Mouse (Mus musculus): ENCODE results near the gene Jtb.

The Jtb gene

DNA sequence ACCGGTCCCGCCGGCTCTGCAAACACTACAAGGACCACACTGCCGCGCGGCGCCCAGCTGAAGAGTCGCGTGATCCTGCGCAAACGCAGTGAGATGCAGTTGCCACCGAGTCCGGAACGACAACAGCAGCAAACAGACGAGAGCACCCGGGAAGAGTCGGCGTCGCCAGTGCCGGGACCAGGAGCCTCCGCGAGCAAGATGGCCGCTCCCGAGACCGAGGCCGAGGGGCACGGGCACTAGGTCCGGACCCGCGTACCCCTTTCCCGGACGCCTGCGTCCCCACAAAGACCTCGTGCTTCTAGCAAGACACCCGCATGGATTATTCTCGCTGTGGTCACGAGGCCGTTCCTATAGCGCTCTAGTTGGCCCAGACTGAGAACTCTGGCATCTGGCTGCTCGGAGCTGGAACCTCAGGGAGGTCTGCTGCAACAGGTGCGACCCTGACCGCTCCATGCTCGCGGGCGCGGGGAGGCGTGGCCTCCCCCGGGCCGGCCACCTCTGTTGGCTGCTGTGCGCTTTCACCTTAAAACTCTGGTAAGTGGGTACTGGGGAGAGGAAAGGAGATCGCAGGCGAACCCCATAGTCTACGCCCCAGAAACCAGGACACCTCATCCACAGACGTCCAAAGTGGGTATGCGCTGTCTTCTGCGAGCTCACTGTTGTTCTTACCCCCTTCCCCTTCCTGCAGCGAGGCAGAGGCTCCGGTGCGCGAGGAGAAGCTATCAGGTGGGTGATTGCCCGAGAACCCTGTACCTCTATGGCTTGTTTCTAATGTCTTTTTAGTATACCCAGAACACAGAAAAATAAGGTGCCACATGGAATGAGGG lies at the start of gene Jtb:
Jtb (plus strand) TSS at position 91 of the 827 bp plus-strand sequence.
- peak; percentile 97 for DNase-seq

DNA sequence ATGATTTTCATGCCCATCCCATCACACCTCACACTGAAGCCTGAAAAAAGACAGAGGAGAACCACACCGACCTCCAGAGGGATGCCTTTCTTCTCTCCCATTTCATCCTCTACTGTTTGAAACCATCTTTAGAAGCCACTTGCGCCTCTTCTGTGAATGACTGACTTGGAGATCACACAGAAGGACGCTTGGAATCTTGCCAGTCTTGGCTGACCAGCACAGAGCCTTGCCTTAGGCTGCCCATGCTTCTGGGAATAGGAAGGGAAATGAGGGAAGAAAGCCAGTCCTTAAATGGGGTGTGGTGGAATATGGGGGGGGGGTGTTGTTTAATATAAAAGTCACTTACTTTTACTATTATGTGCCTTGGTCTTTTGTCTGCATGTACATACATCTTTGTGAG lies 47.8 kb upstream of the Jtb start:
- no peak for DNase-seq

- DNase-seq: no peak
Observed at GRCm38 (mm10) chr3:90190859-90191510, 40.4 kb upstream of the Jtb start.

DNA sequence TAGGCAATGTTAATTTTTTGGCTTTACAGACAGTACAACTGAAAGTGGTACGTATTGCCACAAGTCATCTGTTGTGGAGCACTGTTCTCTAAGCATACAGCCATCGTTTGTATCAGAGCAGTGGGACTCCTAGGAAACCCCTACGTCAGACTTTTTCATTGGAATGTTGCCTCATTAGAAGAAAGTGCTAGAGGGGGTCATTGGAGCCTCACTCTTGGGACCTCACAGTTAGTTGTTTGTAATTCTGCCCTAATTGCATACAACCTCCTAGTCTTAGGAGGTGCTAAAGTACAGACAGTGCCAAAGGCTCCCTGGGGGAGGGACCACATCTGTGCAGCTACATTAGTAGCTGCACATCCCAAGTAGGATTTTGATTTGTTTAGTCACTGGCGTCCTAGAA lies 36.6 kb upstream of the Jtb start:
- DNase-seq: no peak

DNA sequence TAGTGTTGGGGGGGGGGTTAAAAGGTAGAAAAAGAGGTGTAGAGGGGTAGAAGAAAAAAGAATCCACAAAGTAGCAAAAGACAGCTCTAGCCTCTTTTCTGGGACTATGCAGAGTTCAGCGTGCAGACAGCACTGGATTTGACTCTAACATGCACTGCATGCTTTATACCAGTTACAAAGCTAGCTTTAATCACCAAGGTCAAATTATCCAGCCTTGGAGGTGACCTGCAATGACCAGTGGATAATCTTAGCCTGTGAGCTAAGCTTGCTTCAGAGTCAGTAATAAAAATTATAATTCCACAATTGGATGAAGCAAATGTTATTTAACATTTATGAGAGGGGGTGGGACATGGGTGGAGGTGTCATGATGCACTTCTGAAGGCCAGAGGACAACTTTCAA lies 35.8 kb upstream of the Jtb start:
- no peak for DNase-seq

GRCm38 (mm10) chr3:90197548-90197947 lies 33.8 kb upstream of the Jtb start:
- no peak for DNase-seq

DNA sequence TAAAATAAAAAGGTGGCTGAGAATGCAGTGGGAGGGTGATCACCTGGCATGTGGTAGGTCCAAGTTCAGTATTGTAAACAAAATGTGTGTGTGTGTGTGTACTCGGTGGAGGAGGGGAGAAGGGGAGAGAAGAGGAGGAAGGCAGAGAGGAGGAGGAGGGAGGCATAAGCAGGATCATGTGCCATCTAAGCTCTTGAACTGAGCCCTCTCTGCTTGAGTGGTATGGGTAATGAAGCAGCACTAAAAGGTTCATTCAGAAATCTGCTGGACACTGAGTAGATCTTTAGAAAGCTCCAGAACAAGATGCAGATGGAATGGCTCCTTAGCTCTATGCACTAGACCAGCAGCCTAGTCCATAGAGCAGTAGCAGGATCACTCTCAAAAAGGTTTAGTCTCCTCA lies 28.5 kb upstream of the Jtb start:
- DNase-seq: no peak

- no peak for DNase-seq
Observed at GRCm38 (mm10) chr3:90203619-90204018, 27.8 kb upstream of the Jtb start.

DNA sequence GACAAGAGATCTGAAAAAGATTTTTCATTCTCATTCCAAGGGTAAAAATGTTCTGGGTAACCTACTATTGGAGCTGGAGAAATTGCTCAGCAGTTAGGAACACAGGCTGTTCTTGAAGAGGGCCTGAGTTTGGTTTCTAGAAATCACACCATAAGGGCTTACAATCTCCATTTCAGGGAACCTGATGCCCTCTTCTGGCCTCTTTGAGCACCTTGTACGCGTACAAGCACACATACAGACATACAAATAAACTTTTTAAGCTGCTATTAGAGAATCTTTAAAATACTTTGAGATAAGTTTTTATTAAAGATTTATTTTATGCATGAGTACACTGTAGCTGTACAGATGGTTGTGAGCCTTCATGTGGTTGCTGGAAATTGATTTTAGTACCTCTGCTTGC lies 26.8 kb upstream of the Jtb start:
- DNase-seq: no peak

DNA sequence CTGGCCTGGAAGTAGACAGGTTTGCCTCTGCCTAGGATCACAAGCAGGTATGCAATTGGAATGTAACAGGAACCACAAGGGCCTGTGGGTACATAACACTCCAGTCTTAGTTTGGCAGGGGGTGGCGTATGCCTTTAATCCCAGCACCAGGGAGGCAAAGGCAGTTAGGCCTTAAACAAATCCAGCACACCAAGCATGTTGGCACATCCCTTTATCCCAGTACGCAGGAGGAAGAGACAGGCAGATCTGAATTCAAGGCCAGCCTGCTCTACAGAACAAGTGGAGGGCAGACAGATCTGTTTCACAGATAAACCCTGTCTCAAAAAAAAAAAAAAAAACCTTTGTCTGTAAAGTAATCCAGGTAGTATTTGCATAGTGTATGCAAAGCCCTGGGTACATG lies 22.7 kb upstream of the Jtb start:
- no peak for DNase-seq

DNA sequence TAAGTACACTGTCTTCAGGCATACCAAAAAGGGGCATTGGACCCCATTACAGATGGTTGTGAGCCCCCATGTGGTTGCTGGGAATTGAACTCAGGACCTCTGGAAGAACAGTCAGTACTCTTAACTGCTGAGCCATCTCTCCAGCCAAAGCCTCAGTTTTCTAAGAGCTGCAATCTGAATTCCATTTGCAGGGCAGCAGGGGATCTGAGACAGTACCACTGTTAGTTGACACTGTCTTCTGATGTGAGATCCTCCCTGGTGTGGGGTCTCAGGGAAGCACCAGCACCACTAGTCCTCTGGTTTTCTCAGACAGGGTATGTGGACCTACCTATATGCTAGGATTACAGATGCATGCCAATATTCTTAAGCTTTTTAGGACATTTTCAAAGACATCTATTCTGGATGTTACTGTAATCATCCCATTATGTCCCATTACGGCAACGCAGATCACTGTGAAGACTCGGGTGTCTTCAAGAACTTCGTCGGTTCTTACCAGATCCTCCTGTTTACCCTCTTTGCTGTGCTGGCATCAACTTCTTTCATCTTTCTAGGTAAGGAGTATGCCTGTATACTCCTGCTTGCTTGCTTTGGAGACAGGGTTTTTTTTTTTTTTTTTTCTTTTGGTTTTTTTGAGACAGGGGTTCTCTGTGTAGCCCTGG lies 21.4 kb upstream of the Jtb start:
- no peak for DNase-seq

DNA sequence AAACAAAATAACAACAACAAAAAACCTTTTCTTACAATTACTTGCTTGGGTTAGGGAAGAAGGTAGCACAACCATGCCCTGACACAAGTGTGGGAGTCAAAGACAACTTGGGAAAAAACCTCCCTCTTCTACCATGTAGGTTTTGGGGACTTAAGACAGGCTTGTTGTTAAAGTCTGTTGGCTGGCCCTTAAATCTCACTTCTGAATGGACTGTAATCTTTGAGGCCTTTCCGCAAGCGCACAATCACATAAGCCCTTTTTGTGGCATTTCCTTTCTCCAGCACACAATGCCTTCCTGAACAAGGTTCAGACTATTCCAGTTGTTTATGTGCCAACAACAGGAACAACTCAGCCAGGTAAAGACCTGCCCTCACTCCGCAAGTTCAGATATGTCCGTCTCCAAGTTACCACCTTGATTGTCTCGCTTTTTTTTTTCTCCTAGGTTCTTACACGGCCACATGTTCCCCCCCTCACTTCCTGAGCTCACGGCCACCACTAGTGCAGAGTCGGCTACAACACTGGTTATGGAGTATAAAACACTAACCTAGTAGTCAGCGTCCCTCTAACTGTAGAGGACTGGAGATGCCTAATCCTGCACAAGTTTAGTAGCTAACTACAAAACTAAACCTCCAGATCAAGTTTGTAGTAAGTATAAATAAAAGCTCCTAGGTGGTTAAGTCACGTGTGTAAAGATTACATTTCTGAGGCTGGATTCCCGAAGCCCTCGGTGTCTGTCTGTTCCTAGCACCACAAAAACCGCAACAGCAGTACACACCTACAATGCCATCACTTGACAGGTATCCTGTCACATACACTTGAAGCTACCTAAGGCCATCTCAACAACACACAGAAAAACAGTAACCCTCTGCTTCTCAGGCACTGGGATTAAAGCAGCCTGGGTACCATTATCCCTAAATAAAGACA lies 19.7 kb upstream of the Jtb start:
- DNase-seq: no peak

DNA sequence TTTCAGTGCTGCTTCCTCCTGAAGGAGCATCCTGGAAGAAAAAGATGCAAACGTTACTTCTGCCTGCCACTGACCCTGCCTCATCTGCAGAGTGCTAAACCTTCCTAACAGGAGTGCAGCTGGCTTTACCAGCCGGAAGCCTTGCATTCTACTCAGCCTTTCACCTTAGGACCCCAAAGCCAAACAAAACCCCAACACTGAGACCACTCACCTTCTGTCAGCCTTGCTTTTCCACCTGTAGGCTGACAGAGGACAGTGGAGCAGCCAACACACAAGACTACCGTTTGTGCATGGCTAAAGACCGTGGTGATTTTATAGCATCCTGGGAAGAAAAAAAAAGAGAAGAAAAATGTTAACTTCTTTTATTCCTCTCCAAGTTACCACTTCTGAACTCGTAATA lies 18.7 kb upstream of the Jtb start:
- no peak for DNase-seq

- DNase-seq: peak; percentile 93
Observed at GRCm38 (mm10) chr3:90213377-90213866, 18.0 kb upstream of the Jtb start, which contains the start of the genes Rps27 and Rab13. Rps27 (minus strand) TSS chr3:90213651. Rab13 (plus strand) TSS chr3:90213695.

DNA sequence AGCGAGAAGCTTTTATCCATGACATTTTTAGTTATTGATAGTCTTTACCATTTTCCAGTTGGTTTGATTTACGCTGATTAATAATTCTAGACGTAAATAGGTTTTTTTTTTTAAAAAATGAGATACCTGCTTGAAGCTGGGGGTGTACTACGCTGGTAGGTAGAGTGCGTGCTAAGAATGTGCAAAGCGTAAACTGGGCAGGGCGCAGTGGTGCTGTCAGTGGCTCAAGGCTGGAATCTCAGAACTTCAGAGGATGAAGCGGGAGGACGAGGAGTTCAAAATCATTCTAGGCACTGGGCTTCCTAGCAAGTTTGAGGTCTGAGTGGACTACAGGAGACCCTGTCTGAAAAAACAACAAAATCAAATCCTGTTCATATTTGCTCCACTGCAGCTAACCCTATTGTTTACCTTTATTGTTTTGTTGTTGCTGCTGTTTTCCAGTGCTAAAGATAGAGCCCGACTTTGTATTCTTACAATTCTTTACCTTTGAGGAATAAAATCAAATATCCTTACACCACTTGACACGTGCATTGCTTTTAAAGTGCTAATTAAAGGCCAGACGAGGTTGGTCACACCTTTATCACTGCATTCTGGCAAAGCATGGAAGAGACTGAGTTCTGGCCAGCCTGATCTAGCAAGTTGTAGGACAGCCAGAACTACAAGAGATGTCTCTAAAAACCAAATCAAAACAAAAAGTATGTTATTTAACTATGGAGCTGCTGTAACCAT lies 17.3 kb upstream of the Jtb start:
- peak; percentile 13 for DNase-seq

- no peak for DNase-seq
Observed at GRCm38 (mm10) chr3:90215825-90216380, 15.5 kb upstream of the Jtb start.

DNA sequence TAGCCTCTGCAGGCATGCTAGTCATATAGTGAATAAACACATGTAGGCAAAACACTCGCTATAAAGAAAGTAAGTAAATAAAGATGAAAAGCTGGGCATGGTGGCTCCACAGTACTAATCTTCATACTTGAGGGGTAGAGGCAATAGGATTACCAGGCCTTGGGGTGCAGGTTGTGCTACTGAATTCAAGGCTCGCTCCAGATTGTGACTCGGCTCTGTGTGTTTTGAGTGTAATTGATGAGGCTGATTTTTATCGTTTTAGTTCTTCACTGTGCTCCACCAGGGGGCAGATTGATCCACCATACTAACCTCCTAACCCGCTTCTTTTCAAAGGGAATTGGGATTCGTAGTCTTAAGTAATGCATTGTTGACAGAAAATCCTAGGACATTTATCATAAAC lies 11.3 kb upstream of the Jtb start:
- peak; percentile 26 for DNase-seq

DNA sequence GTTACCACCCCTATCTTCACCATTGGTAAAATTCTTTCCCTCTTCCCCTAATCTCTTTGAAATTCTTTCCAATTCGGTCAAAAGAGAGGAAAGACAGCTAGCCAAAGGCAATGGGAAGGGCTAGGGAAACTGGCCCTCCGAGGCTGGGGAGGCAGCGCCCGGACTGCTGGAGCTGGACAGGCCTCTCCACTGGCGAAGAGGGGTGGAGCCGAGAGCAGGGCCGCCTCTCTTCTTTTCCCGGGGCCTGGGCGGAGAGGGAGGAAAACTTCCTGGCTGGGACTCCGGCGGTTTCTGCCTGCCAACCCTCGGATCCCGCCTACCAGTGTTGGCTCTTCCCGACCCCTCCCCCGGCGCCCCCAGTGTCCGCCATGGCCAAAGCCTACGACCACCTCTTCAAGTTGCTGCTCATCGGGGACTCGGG lies 10.9 kb upstream of the Jtb start:
- peak; percentile 35 for DNase-seq

- DNase-seq: no peak
Observed at GRCm38 (mm10) chr3:90221123-90221522, 10.3 kb upstream of the Jtb start.

- no peak for DNase-seq
Observed at GRCm38 (mm10) chr3:90222455-90222854, 8.9 kb upstream of the Jtb start.

DNA sequence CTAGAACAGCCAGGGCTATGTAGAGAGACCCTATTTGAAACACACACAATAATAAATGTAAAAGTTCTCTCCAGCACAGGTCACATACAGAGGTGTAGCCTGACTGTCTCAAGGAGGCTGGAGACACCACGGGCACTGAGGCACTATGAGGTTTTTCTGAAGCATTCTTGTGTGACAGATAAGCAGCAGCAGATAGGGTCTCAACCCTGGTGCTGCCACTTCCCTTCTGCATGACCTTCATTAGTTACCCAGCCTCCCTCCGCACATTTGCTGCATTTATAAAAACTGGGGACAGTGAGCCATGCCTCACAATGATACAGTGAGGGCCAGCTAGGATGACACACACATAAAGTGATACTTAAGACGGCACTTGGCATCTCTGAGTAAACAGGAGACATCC lies 8.5 kb upstream of the Jtb start:
- DNase-seq: no peak
